Mouse (Mus musculus) ZHBTc4 (cell line): ENCODE data around the gene Gm11009.
"Not testable (repeated sequence)": the region's sequence is repeated elsewhere in the genome, so short reads cannot be mapped to it uniquely, and the experiment has no call there.

Source experiments
- DNase-seq: peaks from one replicate; pipeline ENCODE4 v3.0.0-alpha.2; 2011; ENCODE audit warnings: low read depth, low spot score

Gm11009 gene

GRCm38 (mm10) chr2:176319394-176319793, at the start of gene Gm11009:
Gm11009 (minus strand) TSS chr2:176319494.
- not testable (repeated sequence) for DNase-seq
